Mouse (Mus musculus): ENCODE data around the gene Otop2.

GRCm38 (mm10) chr11:115366706-115367394 lies 59.9 kb downstream of the Otop2 start:
- TF ChIP-seq CTCF (IDR thresholded peaks at IDR 0.05; ENCODE audit: low read depth, low read length) (no peak), POLR2A (IDR thresholded peaks at IDR 0.05; ENCODE audit: borderline replicate concordance, low read depth, low read length) (no peak)

Data from bone marrow macrophage, adult 2 months (primary cell).